Mouse (Mus musculus) heart, adult 9 months (tissue): ENCODE measurements around the gene Hadhb.

Experiments used
- DNase-seq, 2 experiments: peaks; one replicate each; pipeline ENCODE4 v3.0.0; 2022; ENCODE audit warnings: low spot score in 2 of 2

The Hadhb gene

GRCm38 (mm10) chr5:30154474-30155394, at the start of gene Hadhb, which contains the start of gene Hadha:
Gene Hadhb, plus strand, starts transcription at chr5:30155248.
Gene Hadha, minus strand, starts transcription at chr5:30155162.
- peak; percentile 90 to 96 for DNase-seq

- DNase-seq = no peak
Observed at GRCm38 (mm10) chr5:30105668-30106300, 49.3 kb upstream of the Hadhb start, which contains the start of gene 3110082J24Rik. Gene 3110082J24Rik, minus strand, starts transcription at chr5:30106086.

- DNase-seq = no peak
Observed at GRCm38 (mm10) chr5:30106756-30107155, 48.3 kb upstream of the Hadhb start.

GRCm38 (mm10) chr5:30107186-30107585, 47.9 kb upstream of the Hadhb start:
- DNase-seq = no peak

GRCm38 (mm10) chr5:30107611-30108041, 47.4 kb upstream of the Hadhb start:
- no peak for DNase-seq

- DNase-seq = no peak
Observed at GRCm38 (mm10) chr5:30108233-30108632, 46.8 kb upstream of the Hadhb start.

DNA sequence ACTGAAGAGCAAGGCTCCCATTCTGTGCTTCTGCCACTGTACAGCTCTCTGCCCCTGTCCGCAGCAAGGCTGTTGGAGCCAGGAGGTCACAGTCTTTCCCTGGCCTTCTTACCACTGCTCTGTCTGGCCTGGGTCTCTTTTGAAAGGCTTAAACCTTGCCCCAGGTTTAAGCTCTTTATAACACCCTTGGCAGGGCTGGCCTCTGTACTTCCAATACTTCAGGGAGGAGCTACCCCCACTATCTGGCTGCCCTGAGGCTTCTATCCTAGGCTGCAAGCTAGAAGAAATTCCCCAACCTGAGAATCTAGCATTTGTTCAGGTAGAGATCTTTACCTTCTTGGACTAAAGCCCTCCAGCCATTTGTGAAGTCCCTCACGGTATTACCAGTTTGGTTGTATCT, 45.1 kb upstream of the Hadhb start:
- DNase-seq = no peak

DNA sequence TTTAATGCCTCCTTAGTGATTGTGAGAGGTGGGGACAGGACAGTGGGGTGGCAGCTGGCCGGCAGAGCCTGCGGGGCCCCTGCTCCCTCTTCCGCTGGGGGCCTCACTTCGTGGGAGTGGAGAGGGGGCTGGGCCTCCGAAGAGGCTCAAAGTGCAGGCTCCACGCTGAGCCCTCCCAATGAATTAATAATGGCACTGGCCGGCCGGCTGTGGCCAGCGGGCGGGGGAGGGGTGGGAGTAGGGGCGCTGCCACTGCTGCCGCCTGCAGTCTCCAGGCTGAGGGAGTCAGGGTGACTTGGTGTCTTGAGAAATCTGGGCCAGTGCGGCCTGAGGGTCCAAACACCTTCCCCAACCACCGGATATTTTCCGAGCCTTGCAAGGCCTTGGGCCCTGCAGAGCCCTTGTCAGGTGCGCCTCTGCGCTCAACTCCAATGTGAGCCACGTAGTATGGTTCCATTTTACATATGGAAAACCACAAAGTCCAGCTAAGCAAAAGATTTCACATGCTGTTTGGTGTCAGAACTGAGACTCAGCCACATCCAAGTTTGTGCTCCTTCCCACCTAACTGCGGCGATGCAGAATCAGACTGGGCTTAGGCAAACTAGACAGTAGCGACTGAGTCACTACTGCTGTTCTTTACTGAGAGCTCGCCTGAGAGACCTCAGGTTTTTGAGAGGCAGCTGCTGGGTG, 44.5 kb upstream of the Hadhb start:
- DNase-seq = no peak

DNA sequence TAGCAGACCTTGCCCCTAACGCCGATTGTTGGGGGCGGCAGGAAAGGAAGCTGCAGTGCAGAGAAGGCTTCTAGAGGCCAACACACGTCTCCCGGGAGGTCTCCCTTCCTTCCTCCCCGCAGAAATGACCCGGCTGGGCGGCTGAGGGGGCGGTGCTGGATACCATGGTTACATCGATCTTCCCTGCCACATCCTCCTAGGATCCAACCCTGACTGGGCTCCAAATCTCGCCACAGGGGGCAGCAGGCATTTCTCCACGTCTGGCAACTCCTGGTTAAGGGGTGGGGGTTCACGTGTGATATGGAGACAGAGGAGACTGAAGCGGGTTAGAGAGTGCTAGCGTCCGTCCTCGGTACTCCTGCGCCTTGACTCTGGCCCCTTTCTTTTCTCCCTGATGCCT, 43.9 kb upstream of the Hadhb start:
- DNase-seq = peak; percentile 33 to 49

GRCm38 (mm10) chr5:30111771-30112170, 43.3 kb upstream of the Hadhb start:
- DNase-seq = no peak

GRCm38 (mm10) chr5:30112533-30113068, 42.4 kb upstream of the Hadhb start:
- no peak for DNase-seq

- peak; percentile 37 to 45 for DNase-seq
Observed at GRCm38 (mm10) chr5:30113881-30114760, 40.9 kb upstream of the Hadhb start.

GRCm38 (mm10) chr5:30114761-30115140, 40.3 kb upstream of the Hadhb start:
- no peak for DNase-seq

DNA sequence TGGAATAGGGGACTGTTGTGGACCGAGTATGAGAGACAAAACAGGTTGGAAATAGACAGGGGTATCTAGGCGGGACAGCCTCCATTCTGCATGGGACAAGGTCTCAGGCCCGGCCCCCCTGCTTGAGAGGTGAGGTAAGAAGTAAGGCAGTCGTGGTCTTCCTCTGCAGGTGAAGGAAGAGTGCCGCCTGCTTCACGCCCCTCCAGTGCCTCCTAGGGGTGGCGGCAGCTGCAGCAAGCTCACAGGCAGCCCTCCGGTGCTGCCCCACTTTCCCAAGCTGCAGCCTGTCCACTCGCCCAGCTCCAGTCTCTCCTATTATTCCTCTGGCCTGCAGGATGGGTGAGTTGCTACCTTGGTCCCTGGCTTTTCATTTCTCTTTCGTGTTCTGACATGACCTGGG, 39.3 kb upstream of the Hadhb start:
- DNase-seq = no peak

DNA sequence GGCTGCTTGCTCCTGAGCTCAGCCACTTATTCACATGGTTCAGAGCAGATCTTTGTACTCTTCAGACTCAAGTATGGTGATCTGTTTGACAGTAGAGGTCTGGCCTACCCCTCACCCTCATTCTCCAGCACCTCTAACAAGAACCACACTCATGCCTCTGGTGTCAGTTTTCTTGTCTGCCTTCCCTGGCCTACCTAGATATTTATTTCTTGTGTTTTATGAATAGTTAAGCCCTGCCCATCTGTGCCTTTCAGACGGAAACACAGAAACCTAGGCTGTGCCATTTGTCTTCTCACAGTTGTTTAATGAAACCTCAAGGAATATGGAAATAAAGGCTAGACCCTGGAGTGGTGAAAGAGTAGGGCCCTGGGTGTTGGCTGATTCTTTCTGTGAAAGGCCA, 37.0 kb upstream of the Hadhb start:
- DNase-seq = no peak

DNA sequence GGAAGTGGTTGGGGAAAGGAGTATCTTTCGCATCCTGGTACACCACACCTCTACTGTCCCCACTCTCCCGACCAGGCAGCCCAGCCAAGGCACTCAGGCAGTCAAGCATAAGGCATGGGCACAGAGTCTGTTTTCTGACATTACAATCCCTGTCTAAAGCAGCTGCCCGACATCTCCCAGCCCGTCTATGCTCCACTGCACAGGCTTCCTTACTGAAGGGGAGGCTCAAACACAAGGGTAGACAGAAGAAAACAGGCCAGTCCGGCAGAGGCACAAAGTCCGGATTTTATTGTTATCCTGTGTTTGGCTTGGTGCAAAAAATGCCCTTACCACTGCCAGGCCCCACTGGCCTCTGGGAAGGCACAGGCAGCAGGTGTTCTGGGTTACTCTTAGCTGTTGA, 35.9 kb upstream of the Hadhb start:
- no peak for DNase-seq

DNA sequence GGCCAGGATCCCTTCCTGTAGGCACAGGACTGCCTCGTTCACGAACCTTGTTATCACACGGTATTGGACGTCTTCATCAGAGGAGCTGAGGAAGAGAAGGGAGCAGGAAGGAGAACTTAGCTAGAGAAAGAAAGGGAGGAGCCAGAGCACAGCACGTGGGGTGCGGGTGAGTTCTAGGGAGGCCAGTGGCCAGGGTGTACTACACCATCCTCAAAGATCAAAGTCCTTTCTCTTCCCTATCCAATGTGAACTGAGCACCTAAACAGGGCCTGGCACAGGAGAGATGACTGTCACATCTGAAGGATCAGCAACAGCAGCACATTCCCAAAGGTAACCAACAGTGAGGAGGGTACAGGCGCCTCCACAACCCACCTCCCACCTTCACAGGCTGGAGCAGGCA, 34.9 kb upstream of the Hadhb start:
- DNase-seq = no peak

DNA sequence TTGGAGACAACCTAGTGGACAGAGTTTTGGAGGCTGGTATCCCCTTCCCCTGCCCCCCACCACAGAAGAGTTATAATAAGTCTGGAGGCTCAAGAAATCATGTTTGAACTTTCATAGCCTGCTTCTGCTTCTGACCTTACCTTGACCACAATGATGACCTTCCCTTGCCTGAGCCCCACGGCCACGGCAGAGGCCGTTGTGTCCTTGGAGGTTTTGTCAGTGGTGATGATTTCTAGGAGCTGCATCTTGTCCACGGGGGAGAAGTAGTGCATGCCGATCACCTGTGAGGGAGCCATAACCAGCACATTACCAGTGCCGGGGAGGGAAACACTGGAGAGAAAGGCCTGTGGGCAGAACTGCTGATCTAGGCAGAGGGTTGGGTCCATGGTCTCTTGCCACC, 32.6 kb upstream of the Hadhb start:
- DNase-seq = no peak

DNA sequence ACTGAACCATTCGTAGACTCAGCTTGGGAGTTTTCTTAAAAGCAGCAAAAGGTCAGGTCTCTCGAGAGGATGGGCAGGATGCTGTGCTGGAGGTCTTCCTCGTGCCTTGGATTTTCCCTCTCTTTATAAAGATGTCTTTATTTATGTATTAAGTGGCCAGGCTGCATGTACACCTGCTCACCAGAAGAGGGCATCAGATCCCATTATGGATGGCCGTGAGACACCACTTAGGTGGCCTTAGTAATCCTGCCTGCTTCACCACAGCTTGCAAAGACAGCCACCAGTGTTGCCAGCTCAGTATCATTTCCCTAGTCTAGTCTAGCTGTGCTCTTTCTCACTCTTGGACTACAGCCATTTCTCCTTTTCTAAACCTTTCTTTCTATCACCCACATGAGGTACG, 29.5 kb upstream of the Hadhb start:
- DNase-seq = no peak

DNA sequence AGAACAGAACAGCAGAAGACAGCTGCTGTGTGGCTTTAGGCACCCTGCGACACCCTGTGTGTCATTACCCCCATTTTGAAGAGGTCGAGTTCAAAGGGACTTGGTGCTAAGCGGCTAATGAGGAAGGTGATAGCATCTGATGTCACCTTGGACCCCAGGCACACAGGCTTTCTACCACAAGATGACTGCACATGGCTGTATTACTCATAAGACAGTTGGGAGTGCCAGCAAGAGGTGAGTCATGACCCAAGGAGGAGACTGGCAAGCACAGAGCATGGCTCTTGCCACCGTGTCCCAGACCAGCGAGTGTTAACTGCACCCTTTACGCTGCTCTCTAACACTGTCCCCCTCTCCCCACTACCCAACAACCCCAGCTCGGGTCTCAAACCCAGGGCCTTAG, 28.3 kb upstream of the Hadhb start:
- DNase-seq = no peak

DNA sequence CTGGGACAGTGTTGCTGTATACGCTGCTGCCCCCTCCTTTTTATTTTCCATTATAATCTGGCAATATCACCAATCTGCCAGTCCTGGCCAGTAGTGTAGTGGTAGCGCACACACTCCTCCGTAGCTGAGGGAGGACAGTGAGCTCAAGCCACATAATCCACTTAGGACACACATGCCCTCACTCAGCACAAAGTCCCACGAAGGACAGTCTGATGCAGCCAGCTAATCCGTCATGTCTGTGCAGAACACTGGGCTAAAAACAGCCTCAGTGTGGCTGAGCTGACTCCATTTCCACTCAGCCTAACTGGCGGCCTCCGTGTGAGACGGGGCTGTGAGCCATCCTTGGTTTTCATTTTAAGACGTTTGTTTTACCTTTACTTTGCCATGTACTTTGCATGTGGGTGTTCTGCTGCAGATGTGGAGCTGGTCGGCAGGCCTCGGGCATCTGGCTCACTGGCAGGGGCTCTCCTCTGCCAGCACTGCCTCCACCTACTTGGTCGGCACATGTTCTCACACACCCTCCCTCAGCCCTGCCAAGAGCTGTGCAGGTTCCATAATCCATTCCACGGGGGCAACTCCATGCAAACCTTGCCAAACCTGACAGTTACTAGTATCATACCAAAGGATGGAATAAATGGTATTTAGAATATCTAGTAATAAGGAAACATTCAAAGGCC, 27.0 kb upstream of the Hadhb start:
- no peak for DNase-seq
